Mouse (Mus musculus) neural tube, embryonic 11.5 days (tissue): ENCODE measurements at regions not wholly inside any gene's neighbourhood (a gene's known extent, or its start where the extent isn't known, plus 50 kb on each side); places are given as distances from the start of the nearest gene placed in this dataset.

Experiments
- ATAC-seq: fragments of 200-750 bp; cut with Nextera tagmentation; 2 replicates; pipeline ENCODE4 v1.8.0; 2017; ENCODE audit warnings: moderate number of reproducible peaks, mild to moderate bottlenecking, moderate TSS enrichment, moderate library complexity; ENCODE audit not compliant: insufficient read depth, low FRiP score, low TSS enrichment
- DNase-seq: peaks from one replicate; pipeline ENCODE4 v3.0.0-alpha.2; 2015; ENCODE audit warnings: low spot score
- H3K27ac ChIP-seq: fragments of 300-500 bp; sonication (generic); 2 replicates; pipeline ENCODE4 v1.5.1; 2014; ENCODE audit warnings: low read depth, mild to moderate bottlenecking, low read length
- H3K27me3 ChIP-seq: fragments of 300-500 bp; sonication (generic); 2 replicates; pipeline ENCODE4 v1.6.1; 2014; ENCODE audit warnings: mild to moderate bottlenecking, low read length, mixed read lengths; ENCODE audit not compliant: control insufficient read depth, insufficient read depth
- H3K36me3 ChIP-seq: fragments of 300-500 bp; sonication (generic); 2 replicates; pipeline ENCODE4 v1.6.1; 2014; ENCODE audit warnings: mild to moderate bottlenecking, low read length, moderate library complexity, mixed read lengths; ENCODE audit not compliant: control insufficient read depth, insufficient read depth
- H3K4me1 ChIP-seq: fragments of 300-500 bp; sonication (generic); 2 replicates; pipeline ENCODE4 v1.6.1; 2014; ENCODE audit warnings: low read length, mixed read lengths; ENCODE audit not compliant: control insufficient read depth, insufficient read depth
- H3K4me2 ChIP-seq: fragments of 300-500 bp; sonication (generic); 2 replicates; pipeline ENCODE4 v1.6.1; 2014; ENCODE audit warnings: low read depth, mild to moderate bottlenecking, moderate library complexity
- H3K4me3 ChIP-seq: fragments of 300-500 bp; sonication (generic); 2 replicates; pipeline ENCODE4 v1.5.1; 2014; ENCODE audit warnings: low read depth, low read length
- H3K9ac ChIP-seq: fragments of 300-500 bp; sonication (generic); 2 replicates; pipeline ENCODE4 v1.6.1; 2014; ENCODE audit warnings: mild to moderate bottlenecking, low read length
- H3K9me3 ChIP-seq: fragments of 300-500 bp; sonication (generic); 2 replicates; pipeline ENCODE4 v1.6.1; 2016; ENCODE audit warnings: low read length; ENCODE audit not compliant: control insufficient read depth
- WGBS: fragments of 180-500 bp; shearing (Covaris S2); extraction: QIAGEN DNeasy Blood & Tissue Kit; methylation state at CpG from one replicate; pipeline ENCODE4 v1.1.7; 2014; 5-methylcytosine and 5-hydroxymethylcytosine counted together

- H3K36me3 ChIP-seq: no peaks in the 10 kb centered on the region
- H3K4me2 ChIP-seq: no peak overlapping the region
- 84% methylated on average over 4 of the region's 4 CpGs for WGBS
- ATAC-seq (no peak), DNase-seq (no peak)
- no peak overlapping the region for H3K4me3 ChIP-seq
- H3K9ac ChIP-seq: no peak overlapping the region
- H3K4me1 ChIP-seq: no peaks in the 10 kb centered on the region
- H3K9me3 ChIP-seq: no peaks in the 10 kb centered on the region
- no peaks in the 10 kb centered on the region for H3K27me3 ChIP-seq
- H3K27ac ChIP-seq: no peak overlapping the region
These were observed 155.3 kb downstream of the Ibtk start for GRCm38 (mm10) chr9:85593867-85594266.

DNA sequence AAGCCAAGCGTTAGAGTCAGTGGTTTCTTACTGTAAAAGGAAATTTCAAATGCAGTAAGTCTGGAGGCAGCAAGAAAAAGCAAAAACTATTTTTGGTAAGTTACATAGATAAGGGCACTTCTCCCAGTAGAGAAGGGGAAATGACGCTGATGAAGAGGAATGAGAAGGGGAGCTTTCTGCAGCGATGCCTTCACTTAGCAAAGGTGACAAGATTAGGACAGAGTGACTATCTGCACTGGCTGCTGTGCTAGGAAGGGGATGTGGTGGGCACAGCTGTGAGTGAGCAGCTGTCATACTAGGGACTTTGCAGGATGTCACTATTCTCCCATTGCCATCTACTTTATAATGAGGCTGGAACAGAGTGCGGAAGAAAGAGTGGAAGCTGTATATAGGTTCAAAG is 156.5 kb downstream of the Ibtk start:
- Histone ChIP-seq H3K36me3 (no peaks in the 10 kb centered on the region), H3K9me3 (no peaks in the 10 kb centered on the region), H3K4me2 (no peak overlapping the region), H3K27ac (no peak overlapping the region), H3K27me3 (no peaks in the 10 kb centered on the region), H3K4me1 (no peaks in the 10 kb centered on the region), H3K4me3 (no peak overlapping the region), H3K9ac (no peak overlapping the region)
- DNase-seq: no peak
- WGBS: 91% methylated on average over 4 of the region's 4 CpGs
- ATAC-seq: no peak

GRCm38 (mm10) chr9:85589210-85589609 is 159.9 kb downstream of the Ibtk start:
- no peak overlapping the region for H3K9ac ChIP-seq
- no peak overlapping the region for H3K4me2 ChIP-seq
- DNase-seq (no peak), ATAC-seq (no peak)
- no peaks in the 10 kb centered on the region for H3K4me1 ChIP-seq
- H3K4me3 ChIP-seq: no peak overlapping the region
- H3K9me3 ChIP-seq: no peaks in the 10 kb centered on the region
- H3K27me3 ChIP-seq: no peaks in the 10 kb centered on the region
- H3K27ac ChIP-seq: no peak overlapping the region
- H3K36me3 ChIP-seq: no peaks in the 10 kb centered on the region
- WGBS: 86% methylated on average over 3 of the region's 3 CpGs

DNA sequence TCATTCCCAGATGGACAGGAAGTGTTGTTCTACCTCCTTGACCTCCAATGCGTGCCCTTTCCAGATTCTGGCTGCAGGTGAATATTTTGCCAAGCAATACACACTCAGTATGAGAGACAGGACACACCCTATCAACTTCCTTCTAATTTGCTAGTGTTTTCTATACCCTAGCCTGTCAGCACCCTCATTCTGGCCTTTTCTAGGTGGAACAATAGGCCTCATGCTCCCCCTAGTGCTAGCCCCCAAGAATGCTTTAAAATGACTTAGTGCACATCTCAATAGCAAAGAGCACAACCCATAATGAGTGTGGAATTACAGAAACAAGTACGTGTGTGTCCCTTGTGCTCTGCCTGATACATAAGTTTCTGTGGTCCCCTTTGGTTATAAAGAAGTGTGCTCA is 161.1 kb downstream of the Ibtk start:
- peak; percentile 44 for DNase-seq
- H3K4me3 ChIP-seq: no peak overlapping the region
- no peaks in the 10 kb centered on the region for H3K4me1 ChIP-seq
- H3K36me3 ChIP-seq: no peaks in the 10 kb centered on the region
- H3K27me3 ChIP-seq: no peaks in the 10 kb centered on the region
- H3K9me3 ChIP-seq: no peaks in the 10 kb centered on the region
- 40% methylated on average over 2 of the region's 2 CpGs for WGBS
- H3K27ac ChIP-seq: no peak overlapping the region
- H3K4me2 ChIP-seq: no peak overlapping the region
- H3K9ac ChIP-seq: no peak overlapping the region
- no peak for ATAC-seq

DNA sequence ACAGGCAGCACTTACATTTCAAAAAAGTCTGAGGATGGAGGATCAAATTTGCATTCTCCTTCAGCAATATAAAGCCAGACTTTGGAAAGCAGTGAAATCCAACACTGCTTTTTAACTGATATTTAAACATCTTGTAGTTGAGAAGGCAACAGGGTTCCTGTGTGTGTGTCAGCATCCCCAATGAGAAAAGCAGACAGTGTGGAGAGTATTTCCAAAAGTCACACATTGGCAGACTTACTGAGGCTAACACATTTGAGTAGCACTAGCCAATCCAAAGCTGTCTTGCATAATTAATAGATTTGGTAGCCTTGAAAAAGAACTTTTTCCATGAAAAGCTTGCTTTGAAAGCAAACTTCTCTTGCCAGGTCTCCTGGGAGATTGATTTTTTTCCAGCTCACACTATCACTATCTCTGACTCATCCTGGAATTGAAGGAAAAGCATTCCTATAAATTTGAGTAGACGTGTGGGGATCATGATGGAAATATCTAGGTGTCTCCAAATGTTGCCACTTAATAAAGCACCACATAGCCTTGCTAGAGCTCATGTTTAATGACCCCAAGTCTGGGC is 168.0 kb downstream of the Ibtk start:
- H3K4me3 ChIP-seq: no peak overlapping the region
- H3K9ac ChIP-seq: no peak overlapping the region
- H3K9me3 ChIP-seq: no peaks in the 10 kb centered on the region
- no peaks in the 10 kb centered on the region for H3K27me3 ChIP-seq
- 61% methylated on average over 1 of the region's 1 CpGs for WGBS
- no peak overlapping the region for H3K4me2 ChIP-seq
- ATAC-seq: no peak
- H3K36me3 ChIP-seq: no peaks in the 10 kb centered on the region
- H3K4me1 ChIP-seq: no peaks in the 10 kb centered on the region
- H3K27ac ChIP-seq: no peak overlapping the region
- DNase-seq: no peak

DNA sequence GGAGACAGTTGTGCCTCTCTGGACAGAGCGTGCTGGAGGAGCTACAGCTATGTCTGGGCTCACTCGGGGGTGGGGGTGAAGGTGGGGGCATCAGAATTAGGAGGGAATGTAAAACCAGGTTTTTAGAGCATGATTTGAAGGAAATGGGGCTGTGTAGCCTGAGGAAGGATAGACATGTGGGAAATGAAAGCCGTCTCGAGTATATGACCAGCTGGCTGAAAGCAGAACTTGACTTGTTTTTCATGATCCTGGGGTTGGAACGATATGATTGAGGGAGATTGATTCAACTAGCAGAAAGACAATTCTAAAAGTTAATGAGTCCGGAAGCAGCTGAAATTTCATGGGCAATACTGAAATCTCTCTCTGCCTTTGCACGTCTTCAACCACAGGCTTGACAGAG is 171.3 kb downstream of the Ibtk start:
- Histone ChIP-seq H3K27ac (no peak overlapping the region), H3K9me3 (no peaks in the 10 kb centered on the region), H3K9ac (no peak overlapping the region), H3K4me2 (no peak overlapping the region), H3K4me1 (no peaks in the 10 kb centered on the region), H3K4me3 (no peak overlapping the region), H3K36me3 (no peaks in the 10 kb centered on the region), H3K27me3 (no peaks in the 10 kb centered on the region)
- DNase-seq: no peak
- ATAC-seq: no peak
- WGBS: 89% methylated on average over 7 of the region's 7 CpGs

- Histone ChIP-seq H3K4me1 (no peaks in the 10 kb centered on the region), H3K4me2 (no peak overlapping the region), H3K9ac (no peak overlapping the region), H3K4me3 (no peak overlapping the region), H3K36me3 (no peaks in the 10 kb centered on the region), H3K9me3 (no peaks in the 10 kb centered on the region), H3K27ac (no peak overlapping the region), H3K27me3 (no peaks in the 10 kb centered on the region)
- ATAC-seq: no peak
- no peak for DNase-seq
- WGBS: 94% methylated on average over 1 of the region's 1 CpGs
These were observed 171.8 kb downstream of the Ibtk start for GRCm38 (mm10) chr9:85577338-85577737.

DNA sequence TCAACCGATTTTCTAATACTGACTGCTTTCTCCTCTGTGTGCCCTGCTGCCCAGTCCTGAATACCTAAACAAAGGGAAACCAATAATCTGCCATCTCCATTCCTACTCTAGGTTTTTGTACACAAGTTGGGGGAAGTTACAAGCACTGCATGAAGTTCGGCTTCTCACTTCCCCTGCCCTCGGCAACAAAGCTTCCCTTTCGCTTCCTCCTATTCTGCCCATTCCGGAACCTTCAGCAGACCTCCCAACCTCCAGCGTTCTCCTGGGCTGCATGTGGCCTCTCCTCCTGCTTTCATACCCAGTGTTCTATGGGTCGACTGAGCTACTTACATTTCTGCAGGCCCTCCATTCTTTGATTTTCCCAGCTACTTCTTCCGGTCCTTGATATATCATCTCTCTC is 180.3 kb downstream of the Ibtk start:
- no peaks in the 10 kb centered on the region for H3K36me3 ChIP-seq
- no peaks in the 10 kb centered on the region for H3K4me1 ChIP-seq
- H3K4me3 ChIP-seq: no peak overlapping the region
- H3K27ac ChIP-seq: no peak overlapping the region
- no peak for ATAC-seq
- H3K27me3 ChIP-seq: no peaks in the 10 kb centered on the region
- no peak for DNase-seq
- WGBS: 87% methylated on average over 8 of the region's 8 CpGs
- no peaks in the 10 kb centered on the region for H3K9me3 ChIP-seq
- H3K9ac ChIP-seq: no peak overlapping the region
- H3K4me2 ChIP-seq: no peak overlapping the region

DNA sequence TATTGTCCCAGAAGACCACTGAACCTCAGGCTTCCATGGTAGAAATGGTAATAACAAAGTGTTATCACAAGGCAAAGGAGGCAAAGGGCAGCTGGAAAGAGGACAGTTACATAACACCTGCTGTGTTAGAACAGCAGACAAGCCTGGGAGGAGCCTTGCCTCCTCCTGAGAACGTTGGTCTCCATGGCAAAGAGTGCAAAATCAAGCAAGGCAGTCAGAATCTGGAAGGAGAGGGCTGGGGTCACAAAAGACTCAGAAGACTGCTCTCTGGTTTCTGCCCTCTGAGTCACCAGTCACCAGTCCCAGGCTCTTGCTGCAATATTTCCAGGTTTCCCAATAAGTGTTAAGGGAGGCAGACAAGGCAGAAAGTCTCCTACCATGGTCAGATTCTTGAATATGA is 197.3 kb downstream of the Ibtk start:
- Histone ChIP-seq H3K9ac (no peak overlapping the region), H3K36me3 (no peaks in the 10 kb centered on the region), H3K27me3 (no peaks in the 10 kb centered on the region), H3K27ac (no peak overlapping the region), H3K9me3 (no peaks in the 10 kb centered on the region), H3K4me3 (no peak overlapping the region), H3K4me1 (no peaks in the 10 kb centered on the region), H3K4me2 (no peak overlapping the region)
- ATAC-seq (no peak), DNase-seq (no peak)
- WGBS: 33% methylated on average over 1 of the region's 1 CpGs
